Mouse (Mus musculus) c-Kit-positive CD71-positive TER-119-positive erythroid progenitor cells, embryonic 14.5 days (primary cell): ENCODE results near the gene Kcnj12.
A peak's percentile ranks its signal among the peaks of the same experiment; 100 is the strongest.

Experiments used
- DNase-seq: peaks from one replicate; pipeline ENCODE4 v3.0.0-alpha.2; 2013; ENCODE audit warnings: low spot score

The Kcnj12 gene

DNA sequence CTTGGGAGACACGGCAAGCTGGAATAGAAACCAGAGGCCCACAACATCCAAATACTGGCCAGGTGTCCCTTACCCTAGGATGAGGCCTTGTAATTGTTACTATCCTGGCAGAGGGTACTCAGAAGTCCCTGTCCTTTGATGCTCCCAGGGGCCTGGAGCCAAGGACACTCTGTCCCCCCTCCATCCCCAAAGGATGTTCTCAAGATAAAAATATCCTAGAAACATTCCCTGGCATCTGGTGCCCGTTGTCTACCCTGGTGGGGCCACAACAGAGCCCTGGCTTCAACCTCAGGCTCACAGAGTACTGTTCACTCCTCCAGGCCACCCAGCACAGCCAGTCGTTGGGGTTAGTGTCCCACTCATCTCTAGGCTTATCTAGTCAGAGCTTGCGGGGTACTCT is 38.3 kb downstream of the Kcnj12 start:
- DNase-seq, result no peak

DNA sequence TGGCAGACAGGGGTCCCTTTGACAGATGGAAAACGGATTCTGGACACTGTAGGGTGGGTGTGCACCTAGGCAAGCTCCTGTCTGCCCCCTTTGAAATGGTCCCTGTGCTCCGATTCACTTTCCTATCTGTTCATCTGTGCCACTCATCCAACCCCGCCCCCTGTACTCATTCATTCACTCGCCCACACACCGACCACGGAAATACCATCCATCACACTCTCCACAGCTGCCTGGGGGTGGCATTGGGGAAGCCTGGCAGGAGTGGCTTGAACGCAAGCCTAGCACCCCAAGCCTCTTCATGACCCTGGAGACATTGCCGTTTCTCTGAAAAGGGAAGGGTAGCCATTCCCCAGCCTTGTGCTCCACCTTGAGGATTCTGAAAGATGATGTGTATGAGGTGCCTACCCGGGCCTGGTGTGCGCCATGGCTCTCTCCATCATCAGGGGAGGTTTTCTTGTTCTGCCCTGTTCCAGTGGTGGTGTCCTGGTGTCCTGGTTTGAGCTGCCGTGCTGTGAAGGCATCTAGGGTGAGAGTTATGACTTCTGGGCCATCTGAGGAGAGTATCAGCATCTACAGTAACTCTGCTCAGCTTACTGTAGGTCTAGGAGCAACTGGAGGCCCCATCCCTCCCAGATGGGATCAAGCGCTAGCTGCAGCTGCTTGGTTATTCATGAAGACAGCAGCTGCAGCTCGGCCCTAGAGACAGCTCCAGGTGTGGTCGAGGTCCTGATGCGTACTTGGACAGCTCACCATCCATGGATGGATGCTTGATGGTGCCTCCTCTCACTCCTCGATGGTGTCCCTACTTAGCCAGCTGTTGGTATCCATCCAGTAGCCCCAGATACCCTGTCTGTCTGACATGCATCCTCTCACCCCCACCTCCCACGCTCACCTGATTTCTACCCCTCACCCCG is 40.4 kb downstream of the Kcnj12 start:
- DNase-seq, result no peak

DNA sequence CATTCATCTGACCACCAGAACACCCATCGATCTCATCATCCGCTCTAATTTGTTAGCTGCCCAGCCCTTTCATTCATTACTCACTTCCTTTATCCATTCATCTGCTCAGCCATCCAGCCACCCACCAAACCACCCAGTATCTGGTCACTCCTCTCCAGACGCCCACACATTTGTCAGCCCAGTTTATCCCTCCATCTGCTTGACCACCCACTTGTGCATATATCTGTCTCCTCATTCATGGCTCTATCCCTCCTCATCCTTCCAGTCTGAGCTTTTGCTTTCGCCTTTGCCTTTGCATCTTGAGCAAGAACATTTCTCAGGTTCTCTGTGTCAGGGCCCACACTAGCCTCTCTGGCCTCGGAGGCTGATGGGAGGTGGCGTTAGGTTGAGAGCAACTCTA is 41.1 kb downstream of the Kcnj12 start:
- DNase-seq, result no peak

DNA sequence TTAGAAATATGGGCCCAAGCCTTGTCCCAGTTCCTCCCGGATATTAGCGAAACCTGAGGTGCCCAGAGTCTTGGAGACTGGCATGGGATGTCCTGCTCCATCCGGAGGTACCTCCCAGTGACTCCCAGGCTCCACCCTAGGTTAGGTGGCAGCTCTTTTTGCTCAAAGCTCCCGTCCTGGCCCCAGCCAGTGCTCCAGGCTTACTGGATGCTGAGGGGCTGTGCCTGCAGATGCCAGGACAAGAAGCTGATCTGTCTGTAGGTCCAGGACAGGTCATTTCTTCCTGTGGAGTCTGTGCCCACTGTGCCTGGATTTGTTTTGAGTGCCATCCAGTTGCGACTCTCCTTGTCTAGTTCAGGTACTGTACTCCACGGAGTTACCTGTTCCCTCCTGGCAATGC is 43.3 kb downstream of the Kcnj12 start:
- no peak for DNase-seq

DNA sequence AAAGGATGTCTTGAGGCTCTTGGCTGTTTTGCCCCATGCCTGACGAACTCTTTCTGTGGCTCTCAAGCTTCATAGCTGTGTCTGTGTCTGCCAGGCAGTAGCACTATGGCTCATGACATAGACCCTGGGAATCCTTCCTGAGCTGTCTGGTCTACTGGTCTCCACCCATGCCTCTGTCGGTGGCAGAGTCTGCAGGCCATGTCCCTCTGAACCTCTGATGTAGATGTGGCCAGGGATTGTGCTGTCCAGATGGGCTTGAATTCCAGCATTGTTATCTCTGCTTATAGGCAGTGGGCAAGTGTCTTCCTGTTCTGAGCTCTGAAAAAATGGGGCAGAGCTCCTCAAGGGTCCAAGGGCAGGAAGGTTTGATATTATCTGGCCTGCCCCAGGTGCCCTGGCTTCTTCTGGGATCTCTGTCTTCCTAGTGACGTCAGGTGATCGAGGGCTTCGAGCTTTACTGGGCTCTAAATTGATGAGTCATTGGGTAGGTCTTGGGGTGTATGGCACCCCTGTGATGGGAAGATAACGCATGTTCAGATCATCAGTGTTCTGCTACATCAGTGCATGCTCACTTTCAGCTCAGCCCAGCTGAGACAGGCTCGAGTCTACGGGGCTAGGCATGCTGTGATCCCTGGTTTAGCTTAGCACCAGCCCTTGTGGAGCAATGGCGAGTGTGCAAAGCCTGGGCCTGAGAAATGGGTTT is 44.9 kb downstream of the Kcnj12 start:
- peak; percentile 76 for DNase-seq

DNA sequence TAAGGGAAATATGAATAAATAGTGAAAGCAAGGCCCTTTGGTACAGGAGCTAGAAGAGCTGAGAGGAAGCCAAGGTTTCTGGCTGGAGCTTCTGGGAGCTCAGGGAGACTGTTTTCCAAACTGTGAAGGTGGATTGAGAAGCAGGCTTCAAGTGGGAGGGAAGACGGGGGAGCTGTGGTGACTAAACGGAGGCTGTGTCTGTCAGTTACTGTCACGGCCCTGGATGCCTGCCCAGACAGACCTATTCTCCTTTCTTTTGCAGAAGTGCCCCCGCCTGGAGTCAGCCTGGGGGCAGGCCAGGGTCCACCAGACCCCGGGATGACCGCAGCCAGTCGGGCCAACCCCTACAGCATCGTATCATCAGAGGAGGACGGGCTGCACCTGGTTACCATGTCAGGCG is 46.5 kb downstream of the Kcnj12 start:
- no peak for DNase-seq

DNA sequence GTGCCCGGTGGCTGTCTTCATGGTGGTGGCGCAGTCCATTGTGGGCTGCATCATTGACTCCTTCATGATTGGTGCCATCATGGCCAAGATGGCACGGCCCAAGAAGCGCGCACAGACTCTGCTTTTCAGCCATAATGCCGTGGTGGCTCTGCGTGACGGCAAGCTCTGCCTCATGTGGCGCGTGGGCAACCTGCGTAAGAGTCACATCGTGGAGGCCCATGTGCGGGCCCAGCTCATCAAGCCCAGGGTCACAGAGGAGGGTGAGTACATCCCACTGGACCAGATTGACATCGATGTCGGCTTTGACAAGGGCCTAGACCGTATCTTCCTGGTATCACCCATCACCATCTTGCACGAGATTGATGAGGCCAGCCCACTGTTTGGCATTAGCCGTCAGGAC is 47.3 kb downstream of the Kcnj12 start:
- no peak for DNase-seq

DNA sequence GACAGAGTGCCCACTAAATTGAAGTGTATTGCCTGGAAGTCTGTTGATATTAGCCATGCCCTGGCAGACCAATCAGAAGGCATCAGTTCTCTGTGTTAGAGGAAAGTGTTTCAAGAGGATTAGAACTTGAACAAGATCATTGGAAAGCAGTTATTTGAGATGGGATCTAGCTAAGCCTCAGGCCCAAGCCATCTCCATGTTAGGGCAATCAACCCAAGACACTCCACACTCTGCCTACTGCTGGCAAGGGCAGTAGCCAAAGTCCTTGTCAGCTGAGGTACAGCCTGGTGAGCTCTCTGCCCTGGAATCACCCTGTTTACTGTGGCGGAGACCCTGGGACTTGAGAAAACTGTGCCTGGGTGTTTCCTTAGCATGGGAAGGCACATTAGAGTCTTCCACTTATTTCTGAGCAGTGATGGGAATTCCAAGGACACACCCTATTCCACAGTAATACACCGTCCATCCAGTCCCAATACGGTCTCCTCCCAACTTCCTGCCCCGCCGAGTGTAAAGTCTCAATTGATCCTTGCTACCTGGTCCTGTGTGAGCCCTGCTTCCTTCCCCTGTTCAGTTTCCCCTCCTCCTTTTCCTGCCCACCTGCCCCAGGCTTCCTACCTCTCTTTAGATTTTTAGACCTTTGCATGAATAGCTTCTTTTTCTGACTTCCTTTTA is 52.4 kb downstream of the Kcnj12 start:
- peak; percentile 23 for DNase-seq

DNA sequence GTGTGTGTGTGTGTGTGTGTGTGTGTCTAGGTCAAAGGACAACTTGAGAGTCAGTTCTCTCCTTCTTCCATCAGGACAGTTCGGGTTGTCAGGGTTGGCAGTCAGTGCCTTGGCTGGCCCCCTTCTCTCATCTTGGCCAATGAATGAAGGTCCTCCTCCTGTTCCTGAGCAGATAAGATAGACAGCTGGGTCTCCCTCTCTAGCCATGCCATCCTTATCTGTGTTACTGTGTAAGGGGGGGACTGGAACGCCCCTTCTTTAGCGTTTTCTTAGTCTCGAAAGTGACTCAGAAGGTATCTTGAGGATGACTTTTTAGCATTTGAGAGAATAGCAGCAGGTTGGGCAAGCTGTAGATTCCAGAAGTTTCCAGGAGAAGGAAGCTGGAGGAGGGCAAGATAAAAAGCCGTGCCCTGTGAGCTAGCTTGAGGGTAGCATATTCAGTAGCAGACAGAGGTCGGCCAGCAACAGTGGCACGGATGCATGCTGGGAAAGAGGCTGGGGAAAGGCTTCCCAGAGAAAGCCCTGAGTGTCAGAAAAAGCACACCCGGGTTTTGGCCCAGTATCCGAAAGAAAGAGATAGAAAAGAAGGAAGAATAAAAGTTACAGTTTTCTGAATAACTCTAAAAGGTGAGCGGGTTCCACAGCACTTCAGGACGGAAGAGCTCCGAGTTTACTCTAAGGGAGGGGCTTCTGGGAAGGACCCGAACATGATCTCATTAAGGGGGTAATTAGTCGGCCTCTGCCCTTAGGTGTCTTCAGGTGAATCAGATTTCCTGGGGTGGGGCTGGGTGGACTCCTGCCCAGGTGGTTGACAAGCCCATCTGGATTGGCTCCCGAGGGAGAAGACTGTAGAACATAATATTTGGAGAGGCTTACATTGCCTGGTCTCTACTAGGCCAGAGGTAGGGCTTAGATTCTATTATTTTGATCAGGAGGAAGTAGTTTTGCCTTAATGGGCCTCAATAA is 53.3 kb downstream of the Kcnj12 start:
- peak; percentile 81 for DNase-seq

DNA sequence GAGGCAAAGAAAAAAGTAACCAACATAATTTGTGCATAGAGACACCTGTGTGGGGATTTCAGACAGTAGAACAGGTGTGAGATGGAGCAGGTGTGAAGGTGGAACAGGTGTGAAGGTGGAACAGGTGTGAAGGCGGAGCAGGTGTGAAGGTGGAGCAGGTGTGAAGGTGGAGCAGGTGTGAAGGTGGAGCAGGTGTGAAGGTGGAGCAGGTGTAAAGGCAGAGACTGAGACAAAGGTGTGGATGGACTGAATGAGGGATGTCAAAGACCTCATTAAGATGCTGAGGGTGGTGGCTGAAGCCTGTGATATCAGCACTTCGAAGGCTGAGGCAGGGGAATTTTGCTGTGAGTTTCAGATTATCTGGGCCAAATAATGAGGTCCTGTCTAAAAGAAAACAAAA is 59.3 kb downstream of the Kcnj12 start:
- DNase-seq, result no peak

DNA sequence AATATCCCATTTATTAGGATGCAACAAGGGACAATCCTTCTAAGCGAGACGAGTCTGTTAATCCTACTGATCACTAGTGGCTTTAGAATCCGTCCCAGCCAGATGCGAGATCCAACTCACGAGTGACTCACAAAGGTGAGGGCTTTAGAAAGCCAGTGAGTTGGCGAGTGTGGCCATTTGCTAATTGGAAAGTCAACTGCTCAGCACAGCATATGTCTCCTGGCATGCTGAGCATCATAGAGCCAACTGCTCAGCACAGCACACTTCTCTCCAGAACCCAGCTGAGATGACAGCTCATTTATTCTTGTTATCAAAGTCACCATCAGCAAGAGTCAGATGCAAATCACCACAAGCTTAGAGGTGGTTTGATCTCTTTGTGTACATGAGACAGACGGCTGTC is 67.8 kb downstream of the Kcnj12 start:
- no peak for DNase-seq

DNA sequence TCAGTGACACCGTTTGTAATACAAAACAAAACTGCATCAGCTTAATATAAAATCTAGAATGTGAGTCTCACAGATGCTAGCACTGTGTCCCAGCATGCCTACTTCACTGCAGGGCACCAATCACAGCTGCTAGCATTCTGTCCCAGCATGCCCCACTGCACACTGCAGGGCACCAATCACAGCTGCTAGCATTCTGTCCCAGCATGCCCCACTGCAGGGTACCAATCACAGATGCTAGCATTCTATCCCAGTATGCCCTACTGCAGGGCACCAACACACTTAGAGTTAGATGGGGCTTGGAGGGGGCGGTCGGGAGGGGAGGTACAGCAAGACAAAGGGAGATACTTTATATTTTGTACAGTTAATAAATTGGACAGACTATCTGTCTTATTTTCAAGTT is 68.8 kb downstream of the Kcnj12 start:
- DNase-seq, result no peak

DNA sequence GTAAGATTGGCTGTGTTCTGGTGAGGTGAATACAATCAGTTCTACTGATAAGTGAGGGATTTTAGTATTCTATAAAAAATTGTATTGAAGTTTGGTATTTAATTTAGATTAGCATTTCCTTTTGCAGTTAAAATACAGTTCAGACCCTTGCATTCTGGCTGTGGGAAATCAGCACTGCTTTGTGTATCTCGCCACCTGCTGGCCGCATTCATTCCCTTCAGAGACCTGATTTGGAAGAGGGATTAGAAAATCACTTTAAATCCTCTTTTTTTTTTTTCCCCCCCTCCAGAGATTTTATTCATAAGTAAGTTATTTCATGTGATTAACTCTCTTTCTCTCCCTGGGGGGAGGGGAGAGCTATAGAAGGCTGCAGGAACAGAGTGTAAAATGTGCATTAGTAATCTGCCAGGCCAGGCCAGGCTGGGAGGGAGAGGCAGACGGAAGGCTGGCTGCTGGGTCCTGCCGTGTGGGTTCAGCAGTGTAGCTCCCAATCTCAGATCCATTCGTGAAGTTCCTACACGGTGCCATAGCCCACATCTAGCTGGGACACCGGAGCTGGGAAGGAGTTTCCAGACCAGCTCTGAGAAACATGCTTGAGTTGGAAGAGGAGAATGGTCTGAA is 69.4 kb downstream of the Kcnj12 start:
- peak; percentile 56 for DNase-seq

DNA sequence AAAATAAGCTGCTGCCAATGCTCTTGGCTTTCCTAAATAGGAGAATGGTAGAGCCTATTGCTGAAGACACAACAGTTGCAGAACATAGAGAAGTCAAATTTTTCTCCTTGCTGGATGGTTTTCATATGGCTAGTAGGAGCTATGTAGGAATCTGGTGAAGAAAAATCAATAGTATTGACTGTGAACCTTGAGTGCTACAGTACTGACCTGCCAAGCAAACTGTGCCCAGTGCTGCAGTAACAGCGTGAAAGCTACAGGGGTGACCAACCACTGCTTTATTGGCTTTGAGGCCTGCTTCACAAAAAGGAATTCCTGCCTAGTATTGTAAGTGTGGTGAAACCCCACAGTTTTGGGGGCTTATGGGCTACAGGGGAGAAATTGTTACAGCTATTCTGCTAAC is 75.7 kb downstream of the Kcnj12 start:
- no peak for DNase-seq

DNA sequence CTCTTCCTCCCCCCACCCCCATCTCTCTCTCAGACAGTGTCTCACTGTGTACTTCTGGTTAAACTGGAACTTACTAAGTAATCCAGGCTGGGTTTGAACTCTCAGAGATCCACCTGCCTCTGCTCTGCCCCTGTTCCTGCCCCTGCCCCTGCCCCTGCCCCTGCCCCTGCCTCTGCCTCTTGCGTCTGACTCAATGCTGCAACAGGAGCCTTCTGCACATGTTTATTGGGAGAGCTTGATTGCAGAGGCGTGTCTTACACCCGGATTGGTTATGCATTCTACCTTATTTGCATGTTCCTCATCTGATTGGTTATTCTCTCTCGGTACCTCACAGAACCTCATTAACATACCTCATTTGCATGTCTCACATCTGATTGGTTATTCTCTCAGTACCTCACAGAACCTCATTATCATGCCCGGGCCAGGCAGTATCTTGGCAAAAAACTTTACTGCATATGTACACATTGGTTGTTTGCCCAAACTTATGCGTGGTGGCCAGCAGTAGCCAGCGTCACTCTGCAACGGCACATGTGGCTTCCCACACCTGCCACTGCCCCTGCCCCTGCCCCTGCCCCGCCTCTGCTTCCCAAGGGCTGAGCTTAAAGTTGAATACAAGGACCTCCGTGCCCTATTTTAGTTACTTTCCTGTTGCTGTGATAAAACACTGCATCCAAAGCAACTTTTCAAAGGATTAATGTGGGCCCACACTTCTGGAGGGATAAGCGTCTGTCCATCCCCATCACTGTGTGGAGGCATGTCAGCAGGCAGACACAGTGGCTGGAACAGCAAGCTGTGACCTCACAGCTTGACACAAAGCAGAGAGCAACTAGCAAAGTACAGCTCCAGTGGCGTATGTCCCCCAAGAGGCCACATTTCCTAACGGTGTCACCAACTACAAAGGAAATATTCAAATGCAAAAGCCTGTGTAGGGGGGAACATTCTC is 80.3 kb downstream of the Kcnj12 start:
- DNase-seq, result no peak

DNA sequence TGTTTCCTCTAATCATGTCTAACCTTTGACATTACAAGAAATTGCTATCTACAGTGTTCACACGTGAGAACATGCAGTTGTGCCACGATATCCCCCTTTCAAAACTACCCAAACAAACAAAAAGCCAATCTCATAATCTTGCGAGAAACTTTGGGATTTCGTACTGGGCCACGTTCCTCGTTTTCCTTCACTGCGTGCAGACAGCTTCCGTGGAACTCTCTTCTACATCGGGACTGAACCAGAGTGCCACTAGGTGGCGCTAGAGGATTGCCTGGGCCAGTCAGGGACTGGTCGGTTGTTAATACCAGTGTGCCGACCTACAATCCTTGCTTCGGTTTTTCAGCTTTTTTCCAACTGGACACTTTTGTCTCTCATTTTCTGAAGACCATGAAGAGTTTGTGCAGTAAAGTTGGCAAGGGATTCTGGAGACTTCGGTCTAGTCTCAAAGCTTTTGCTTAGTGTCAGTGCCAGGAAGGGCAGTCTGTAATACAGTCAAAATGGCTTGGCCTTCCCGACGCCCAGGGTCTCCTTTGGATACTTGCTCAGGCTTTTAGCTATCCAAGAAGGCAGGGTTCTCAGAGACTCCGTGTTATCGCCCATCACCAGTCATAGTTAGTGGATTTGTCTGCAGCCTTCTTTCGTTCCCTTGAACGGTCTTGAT is 82.0 kb downstream of the Kcnj12 start:
- DNase-seq, result peak; percentile 81

DNA sequence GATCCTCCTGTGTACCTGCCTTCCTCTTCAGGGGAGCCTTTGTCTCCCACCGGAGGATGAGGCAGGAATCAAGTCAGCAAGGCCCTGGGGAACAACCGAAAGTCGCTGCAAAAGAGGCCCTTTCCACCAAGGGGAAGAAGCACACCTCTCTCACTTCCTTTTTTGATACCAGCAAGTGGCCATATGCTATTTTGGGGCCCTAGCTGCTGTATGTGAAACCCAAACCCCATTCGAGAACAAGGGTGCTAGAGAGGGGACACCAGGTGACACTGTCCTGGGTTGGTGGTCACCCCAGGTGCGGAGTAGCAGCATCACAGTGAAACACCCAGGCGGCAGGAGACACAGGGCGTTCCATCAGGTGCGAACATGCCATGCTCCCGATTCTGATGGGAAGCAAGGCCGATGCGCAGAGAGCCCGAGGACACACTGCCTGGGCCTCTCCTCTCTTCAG is 86.6 kb downstream of the Kcnj12 start:
- no peak for DNase-seq

DNA sequence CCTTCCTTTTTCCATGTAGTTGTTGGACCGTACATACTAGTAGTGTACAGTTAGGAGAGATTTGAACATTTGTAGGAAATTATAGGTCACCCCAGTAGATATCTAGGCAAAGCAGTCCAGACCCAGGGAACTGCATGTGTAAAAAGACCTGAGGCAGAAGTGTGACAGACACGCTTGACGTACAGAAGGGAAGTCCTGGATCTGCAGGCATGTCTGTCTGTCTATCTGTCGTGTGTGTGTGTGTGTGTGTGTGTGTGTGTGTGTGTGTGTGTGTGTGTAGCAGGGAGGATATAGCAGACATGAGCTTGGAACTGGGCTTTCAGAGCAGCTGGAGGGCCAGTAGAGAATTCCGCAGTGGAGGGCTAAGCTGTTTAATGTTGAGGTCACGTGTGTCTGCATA is 87.3 kb downstream of the Kcnj12 start:
- DNase-seq, result no peak

DNA sequence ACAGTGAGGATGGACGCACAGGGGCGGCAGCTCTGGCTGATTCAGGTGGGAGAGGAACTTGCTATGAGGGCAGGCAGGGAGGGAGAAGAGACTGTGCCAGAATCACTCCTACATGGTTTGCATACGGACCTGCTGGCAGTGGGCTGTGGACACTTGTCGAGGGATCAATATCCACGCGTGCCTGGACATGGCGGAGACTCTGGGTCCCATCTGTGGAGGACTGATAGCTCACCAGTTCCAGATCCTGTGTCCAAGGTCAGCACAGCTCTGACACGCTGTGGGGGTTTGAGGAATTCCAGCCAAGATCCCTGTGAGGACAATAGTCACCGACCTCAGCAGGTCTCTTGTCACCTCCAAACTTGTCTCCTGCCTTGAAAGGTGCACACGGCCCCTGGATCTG is 87.7 kb downstream of the Kcnj12 start:
- no peak for DNase-seq

DNA sequence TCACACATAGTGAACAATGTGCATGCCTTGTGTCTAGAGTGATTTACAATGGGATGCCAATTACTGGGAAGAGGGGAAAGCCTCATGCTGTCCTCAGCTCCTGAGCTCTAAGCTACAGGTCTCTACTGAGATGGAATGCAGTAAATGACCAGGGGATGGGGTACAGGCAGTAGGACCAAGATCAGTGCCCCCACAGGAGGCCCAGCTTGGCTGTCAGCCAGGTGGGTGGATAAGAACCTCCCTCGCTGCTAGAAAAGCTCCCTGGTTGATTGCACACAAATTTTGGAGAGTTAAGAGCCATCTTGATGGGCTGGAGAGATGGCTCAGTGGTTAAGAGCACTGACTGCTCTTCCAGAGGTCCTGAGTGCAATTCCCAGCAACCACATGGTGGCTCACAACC is 88.6 kb downstream of the Kcnj12 start:
- DNase-seq, result no peak
